Mouse (Mus musculus): ENCODE measurements around the gene Psmb3.
"Not testable (repeated sequence)": the region's sequence is repeated elsewhere in the genome, so short reads cannot be mapped to it uniquely, and the experiment has no call there.

The Psmb3 gene

DNA sequence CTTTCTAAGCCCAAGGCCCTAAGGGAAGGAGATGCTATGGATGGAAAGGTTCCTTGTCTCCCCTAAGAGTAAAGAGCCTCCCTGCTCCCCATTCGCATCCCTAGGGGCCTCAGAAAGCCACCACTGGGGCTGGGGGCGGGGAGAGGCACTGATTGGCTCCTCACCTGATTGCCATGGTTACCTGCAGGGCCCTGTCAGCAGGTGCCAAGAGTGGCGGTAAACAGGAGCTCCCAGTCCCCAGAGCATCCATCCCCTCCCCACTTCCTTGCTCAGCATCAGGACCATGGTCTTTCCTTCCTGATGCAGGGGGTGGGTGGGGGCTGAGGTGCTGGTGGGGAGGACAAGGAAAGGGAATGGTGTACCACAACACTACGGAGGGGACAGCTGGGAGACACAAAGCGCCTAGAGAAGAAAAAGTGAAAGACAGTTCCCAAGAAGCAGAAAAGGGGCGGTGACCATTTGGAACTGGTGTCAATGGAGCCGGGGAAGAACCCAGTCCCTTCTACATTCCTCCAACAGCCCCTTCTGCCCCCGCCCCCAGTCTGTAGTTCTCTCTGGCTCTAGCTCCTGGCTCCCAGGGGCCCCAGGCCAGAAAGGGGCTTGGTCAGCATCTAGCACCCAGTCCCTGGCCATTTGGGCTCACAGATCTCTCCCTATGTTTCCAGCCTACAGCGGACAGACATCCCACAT lies 7.3 kb upstream of the Psmb3 start:
- no peak for DNase-seq (ENCODE audit: low spot score in 2 of 2)

DNA sequence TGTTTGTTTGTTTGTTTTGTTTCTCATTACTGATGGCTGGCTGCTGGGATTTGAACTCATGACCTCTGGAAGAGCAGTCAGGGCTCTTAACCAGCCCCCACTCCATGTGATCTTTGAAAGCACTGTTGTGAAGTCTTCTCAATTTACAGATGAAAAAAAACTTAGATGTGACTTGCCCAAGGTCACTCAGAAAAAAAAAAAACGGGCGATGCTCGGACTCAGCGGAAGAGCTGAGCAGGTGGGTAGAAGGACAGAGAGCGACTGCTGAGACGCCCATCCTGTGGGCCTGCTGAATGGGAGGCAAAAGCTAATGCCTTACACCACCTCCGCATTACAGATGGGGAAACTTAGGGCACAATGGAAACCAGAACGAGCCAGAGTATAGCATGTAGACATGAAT lies 6.5 kb upstream of the Psmb3 start:
- DNase-seq (ENCODE audit: low spot score in 2 of 2), result no peak

DNA sequence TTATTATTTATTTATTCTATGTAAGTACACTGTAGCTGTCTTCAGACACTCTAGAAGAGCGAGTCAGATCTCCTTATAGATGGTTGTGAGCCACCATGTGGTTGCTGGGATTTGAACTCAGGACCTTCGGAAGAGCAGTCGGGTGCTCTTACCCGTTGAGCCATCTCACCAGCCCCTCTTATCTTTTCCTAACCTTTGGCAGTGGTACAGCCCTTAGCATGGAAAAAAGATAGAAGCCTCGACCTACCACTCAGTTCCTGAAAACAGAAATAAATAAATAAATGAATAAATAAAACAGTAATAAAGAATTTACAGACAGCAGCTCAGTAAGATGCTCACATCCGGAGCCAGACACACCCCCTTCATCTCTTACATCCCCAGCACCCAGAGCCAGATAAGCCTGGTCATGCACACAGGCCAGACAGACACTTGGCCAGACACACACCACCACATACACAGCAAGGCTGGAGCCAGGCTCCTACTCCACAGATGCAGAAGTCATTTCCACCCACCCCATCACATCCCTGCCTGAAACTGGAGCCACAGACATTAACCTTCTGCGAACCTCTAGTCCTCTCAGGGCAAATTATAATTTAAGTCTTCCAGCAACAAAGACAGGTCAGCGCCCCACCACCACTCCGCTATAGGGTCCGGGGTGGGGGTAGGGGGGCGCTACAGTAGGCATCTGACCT lies 5.9 kb upstream of the Psmb3 start:
- no peak for DNase-seq (ENCODE audit: low spot score in 2 of 2)

DNA sequence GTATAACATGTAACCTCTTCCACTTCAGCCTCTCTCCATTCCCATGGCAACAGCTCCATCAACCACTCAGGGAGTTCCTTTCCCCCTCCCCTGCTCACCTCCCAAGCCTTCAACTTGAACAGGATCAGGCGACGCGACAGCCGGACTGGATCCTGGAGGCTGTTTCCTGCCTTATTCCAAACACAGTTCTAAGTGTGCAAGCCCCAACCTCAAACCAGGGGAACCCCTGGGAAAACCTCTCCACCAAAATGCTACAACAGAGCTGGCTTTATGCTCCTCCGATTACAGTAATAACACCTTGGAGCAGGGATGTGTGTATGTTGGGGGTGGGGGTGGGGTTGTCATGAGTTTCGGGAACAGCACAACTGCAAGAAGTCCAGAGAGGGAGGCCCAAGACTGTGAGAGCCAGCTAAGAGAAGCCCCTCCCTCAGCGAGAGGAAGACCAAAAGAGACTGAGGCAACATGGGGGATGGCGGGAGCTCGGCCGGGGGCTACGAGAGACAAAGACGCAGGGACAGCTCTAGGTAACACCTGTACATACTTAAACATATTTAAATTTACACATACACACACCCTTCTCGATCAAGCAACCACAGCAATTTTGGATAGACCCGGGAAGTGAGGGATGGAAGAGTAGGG lies 5.2 kb upstream of the Psmb3 start:
- DNase-seq (ENCODE audit: low spot score in 2 of 2), result no peak

DNA sequence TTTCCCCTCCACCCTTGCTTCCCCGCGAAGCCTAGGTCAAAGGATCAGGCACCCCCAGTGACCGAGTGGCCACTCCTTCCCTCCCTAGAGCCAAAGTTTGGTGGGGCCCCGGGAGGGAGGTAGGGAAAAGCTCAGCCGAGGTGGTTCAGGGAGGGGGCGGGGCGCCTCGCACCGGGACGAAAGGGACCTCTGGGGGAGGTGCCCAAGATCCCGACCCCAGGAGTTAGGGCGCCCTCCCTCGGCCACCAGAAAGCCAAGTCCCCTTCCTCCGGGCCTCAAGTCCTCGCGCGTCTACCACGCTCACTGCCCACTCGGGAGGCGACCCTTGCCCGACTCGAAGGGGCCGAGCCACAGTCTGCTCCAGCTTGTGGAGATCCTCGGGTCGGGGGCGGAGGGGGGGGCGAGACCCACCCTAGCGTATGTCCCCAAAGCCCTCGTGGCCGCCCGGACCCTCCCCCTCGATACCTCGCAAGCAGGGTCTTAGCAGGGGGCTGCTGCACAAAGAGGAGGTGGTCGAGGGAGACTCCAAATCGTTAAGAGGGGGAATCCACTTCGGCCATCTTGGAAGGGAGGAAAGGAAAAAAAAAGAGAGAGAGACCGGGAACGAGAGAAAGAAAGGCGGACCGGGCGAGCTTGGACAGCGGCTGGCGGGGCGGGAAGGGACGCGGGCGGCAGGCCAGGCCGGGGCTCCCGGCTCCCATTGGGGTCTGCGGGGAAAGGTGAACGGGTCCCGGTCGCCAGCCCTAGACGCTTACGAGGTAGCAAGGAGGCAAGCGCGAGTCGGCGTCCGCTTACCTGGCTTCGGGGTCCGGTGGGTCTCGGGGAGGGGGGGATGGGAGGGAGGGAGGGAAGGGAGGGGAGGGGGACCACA lies 4.2 kb upstream of the Psmb3 start:
- DNase-seq (ENCODE audit: low spot score in 2 of 2), result no peak

DNA sequence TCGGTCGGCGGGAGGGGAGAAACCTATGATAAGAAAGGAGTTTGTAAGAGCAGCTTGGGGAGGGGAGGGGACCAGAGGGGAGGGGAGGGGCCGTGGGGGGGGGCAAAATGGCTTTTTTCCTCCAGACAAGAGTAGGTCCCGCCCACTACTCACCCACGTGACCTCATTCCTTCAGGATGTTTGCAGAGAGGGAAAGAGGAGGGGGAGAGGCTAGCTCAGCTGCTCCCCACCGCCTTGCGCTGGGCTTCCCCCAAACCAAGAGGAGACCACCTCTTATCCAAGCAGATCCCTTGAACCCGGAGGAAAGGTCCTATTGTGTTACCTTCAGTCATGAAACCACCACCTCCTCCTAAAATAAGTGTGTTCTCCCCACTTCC lies 3.6 kb upstream of the Psmb3 start:
- peak; percentile 83 to 85 for DNase-seq (ENCODE audit: low spot score in 2 of 2)

DNA sequence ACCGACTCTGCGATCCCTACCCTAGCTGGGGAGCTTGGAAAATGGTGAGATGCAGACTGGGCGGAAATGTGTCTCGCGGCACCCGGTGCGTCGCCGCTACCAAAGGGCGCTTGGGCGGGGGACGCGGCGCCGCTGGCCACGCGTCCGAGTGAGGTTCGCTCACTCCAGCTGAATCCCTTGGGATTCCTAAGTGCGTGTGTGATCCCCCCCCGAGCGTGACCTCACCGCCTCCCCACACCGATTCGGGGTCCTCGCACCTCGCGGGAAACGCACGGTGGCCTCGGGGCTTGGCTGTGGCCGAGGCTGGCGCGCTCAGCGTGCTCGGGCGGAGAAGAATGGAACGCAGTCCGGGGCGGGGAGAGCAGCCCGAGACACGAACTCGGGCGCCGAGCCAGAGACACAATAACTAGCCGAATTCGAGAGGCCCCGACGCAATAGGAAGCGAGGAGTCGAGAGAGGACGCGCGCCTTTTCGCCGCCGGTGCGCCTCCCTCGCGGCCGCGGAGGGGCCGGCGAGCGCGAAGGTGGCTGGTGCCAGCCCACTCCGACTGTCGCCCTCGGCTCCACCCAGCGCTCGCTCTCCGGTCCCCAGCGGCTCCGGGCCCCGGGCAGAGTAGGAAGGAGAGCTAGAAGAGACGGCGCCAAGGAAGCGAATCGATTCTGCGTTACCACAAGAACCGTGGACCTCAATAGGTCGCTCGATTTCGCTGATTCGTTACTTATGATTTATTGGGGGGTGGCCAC lies 3.0 kb upstream of the Psmb3 start, which contains the start of gene Pcgf2:
Gene Pcgf2 (minus strand): TSS at position 495 of the 743 bp plus-strand sequence.
- DNase-seq (ENCODE audit: low spot score in 2 of 2), result peak; percentile 69 to 76

DNA sequence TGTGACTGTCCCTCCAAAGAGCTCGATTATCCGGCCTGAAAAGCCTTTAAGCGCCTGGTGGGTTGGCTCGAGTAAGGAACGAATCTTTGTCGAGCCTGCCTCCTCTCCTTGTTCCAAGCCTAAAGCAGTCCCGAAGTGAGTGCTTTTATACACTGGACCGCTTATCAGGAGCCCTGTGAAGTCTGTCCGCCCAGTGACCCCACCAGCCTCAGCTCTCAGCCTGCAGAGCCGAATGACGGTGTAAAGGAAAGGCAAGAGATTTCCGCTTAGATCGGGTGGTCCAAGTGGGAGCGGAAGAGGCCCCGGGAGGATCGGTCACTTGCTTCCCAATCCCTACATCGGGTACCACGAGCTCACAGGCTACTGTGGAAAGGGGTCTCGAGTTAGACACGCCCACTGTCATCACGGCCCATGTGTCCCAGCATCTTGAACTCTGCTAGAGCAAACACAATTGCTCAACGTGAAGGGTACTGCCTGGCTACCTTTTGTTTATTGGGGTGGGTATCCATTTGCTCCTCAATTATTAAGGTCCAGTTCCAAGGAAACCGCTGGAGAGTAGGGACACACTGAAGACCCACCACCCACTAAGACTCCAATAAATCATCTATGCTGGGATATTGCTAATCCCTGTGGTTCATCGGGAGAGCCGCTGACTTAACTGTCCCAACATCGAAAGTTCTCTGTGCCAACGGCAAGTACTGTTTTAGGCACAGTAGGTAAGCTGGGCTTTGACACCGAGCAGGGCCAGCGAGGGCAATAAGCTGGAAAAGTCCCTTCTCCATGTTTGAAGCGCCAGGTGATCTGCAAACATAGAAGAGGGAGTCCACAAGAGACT lies 2.2 kb upstream of the Psmb3 start:
- DNase-seq (ENCODE audit: low spot score in 2 of 2), result no peak

DNA sequence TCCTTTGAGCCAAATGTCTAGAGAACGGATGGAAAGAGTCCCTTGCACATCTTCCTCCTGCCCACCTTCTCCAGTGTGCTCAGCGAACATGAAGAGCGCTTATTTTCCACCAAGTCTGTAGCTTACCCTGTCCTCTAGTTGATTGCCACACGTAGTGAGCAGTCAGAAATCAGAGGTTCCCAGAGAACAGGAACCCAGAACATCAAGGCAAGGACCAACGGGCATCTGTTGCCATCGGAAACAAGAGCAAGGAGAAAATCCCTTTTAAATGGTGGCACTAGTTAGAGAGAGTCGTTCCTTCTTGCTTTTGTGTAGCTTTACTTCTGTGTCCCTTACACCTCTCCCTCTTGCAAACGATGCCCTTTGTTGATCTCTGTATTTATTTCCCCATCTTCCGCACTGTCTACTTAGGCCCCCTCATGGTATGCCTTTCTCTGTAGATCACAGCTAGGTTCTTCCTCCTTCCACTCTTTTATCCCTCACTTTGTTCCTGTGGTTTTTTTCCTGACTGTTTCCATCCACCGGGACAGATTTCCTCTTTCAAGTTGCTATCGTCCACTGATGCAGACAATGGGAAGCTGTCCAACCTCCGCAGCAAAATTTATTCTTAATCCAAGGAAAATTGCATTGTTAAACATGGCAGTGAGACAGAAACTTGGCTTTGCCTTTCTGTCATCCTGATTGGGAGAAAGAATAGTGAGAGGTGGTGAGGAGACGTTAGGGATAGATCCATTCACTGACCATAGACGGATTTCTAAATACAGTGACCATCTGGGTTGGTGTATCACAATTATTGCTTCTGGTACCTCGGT lies 1.4 kb upstream of the Psmb3 start:
- no peak for DNase-seq (ENCODE audit: low spot score in 2 of 2)

DNA sequence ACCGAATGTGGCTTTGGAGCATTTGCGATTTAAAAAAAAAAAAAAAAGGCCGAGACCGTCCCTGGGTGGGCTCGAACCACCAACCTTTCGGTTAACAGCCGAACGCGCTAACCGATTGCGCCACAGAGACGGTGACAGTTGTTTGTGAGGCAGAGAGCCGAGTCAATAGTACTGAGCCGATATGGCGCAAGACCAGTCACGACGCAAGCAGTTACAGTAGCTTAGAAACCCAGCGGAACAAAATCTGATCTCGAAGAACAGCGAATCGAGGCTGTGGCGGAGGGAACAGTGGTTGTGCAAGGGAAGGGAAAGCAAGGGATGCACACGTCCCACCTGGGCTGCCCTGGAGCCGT lies 830 bp upstream of the Psmb3 start:
- peak; percentile 91 to 95 for DNase-seq (ENCODE audit: low spot score in 2 of 2)

DNA sequence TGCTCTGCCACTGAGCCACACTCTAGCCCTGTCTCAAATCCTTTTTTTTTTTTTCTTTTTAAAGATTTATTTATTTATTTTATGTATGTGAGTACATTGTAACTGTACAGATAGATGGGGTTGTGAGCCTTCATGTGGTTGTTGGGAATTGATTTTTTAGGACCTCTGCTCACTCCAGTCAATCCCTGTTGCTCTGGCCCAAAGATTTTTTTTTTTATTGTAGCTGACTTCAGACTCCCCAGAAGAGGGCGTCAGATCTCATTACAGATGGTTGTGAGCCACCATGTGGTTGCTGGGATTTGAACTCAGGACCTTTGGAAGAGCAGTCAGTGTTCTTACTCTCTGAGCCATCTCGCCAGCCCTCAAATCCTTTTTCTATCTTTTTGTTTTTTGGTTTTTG lies 6.9 kb downstream of the Psmb3 start:
- DNase-seq (ENCODE audit: low spot score in 2 of 2), result not testable (repeated sequence)

DNA sequence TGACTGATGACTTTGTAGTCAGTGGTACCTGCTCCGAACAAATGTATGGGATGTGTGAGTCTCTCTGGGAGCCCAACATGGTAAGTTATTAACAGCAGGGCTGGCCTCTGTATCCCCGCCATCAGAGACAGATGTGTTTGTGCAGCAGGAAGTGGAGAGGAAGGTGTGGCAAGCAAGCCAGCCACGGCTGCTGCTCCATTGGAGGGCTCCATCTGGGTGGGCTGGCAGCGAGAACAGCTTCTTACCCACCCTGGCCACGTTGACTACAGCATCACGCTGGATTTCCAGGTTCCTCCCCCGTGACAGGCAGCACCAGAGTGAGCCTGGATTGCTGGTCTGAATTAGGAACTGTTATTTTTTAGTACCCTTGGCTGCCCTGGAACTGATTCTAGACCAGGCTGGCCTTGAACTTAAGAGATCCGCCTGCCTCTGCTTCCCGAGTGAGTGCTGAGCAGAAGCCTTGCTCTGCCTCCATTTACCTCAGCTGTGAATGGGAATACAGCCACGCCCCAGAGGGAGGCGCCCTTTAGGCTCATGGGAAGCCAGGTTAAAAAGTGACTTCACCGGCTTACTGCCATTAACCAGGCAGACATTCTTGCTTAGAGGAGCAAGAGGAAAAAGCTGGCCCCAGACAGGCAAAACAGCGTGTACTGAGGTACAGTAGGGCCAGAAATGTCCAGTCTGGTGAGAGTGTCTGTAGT lies 8.2 kb downstream of the Psmb3 start:
- no peak for DNase-seq (ENCODE audit: low spot score in 2 of 2)

DNA sequence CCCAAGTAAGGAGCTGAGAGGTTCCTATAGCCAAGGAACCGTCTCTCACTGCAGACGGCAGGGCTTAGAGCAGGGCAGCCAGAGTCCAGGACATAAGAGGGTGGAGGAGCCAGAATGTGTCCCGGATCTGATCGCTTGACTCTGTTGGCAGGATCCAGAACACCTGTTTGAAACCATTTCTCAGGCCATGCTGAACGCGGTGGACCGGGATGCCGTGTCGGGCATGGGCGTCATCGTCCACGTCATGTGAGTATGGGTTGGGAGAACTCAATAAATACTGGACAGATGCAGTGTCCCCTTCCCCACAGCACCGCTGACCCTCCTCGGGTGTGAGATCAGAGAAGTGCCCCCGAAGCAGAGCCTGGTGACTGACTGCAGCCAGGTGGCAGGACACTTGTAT lies 9.1 kb downstream of the Psmb3 start:
- no peak for DNase-seq (ENCODE audit: low spot score in 2 of 2)

DNA sequence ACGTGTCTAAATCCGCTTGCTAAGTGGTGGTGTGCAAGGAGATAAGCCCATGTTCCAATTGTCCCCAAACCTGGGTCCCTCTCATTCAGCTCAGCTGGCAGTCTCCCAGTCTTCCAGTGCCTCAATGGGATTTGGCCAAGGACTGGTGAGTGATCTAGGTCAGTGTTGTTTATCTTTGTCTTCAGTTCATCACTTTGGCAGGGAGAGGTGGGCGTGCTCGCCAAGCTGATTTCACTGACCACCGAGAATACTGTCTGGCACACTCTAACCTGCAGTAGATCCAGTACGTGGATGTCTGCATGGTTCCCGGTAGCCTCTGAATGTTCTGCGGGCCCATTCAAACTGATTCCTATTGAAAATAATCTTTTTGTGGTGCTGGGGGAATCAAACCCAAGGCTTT lies 10.7 kb downstream of the Psmb3 start:
- no peak for DNase-seq (ENCODE audit: low spot score in 2 of 2)

DNA sequence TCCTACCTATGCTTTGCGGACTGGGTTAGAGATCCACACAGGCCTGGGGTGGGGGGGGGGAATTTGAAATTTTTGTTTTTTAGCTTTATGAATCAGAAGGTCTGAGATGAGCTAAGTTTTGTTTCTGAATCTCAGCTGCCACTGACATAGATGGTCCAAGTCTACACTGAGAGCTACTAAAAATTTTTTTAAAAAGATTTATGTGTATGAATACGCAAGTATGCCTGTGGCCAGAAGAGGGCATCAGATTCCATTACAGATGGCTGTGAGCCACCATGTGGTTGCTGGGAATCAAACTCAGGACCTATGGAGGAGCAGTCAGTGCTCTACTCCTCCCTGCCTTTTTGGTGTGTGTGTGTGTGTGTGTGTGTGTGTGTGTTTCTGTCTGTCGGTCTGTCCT lies 11.2 kb downstream of the Psmb3 start:
- DNase-seq (ENCODE audit: low spot score in 2 of 2), result no peak

DNA sequence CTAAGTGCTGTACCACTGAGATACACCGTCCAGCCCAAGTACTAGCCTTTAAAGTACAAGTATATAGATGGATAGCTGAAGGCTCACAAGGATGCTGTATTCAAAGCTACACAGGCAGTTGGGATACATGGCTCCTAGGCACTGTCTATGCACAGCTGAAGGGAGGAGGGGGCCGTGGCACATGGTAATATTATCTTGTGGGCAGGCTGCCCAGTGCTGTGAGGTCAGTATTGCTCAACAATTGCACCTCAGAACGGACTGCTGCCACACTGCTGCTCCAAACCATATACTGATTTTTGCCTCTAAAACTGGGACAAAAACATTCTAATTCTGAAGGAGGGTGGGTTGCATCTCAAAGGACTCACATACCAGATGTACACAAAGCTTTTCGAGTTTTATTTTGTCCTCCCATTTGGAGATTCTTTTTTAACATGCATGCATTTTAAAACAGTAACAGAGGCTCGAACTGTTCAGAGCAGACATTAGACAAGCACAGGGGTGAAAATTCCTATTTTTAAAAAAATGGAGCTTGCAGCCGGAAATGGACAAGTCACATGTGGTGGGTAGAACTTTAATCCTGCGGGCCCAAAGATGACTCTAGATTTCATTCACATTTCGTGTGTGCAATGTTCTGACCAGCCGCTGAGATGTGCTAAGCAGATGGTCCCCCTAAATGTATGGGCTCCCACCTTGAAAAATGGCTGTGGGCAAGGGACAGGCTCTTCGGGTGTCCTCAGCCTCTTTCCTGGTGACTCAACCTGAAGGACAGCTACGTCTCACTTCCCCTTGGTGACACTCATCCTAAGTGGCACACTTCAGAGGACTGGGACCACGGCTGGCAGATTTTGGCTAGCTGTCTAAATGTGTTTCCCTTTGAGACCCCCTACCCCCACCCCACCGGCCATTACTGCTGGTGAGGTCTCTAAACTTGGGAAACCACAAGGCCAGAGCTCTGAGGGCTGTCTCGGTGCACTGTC lies 11.9 kb downstream of the Psmb3 start:
- DNase-seq (ENCODE audit: low spot score in 2 of 2), result peak; percentile 28 to 45

DNA sequence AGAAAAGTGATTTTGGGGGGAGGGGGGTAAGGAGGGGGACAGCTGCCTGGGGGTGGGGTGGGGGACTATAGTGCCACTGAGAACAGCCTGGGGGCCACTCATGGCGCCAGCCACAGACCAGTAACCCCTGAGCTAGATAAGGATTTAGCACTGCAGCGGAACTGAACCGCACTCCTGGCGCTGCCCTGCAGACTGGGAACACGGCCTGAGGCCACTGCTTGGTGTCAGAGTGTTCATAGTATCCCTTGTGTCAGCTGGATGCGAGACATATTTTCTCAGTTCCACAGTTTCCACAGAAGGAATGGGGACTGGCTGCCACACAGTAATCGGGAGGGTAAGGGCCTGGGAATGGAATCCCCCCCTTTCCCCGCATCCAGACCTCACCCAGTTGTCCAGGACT lies 12.8 kb downstream of the Psmb3 start:
- no peak for DNase-seq (ENCODE audit: low spot score in 2 of 2)

Data from right cerebral cortex, adult 2 months (tissue).